Mouse (Mus musculus) spleen, adult 10 weeks (tissue): ENCODE results near the gene Btnl6. TPM values are rescaled to one million over a fixed set of nuclear protein-coding genes. Genes with fewer than 3 reads are reported as not detected.

ENCODE experiments used
- polyA plus RNA-seq: library from polyadenylated mRNA; stranded (reverse); fragments of 350-450 nt; fragmentation: Illumina TruSeq; extraction: RNeasy Lipid Tissue Mini Kit (QIAGEN cat#74804); gene quantifications from one replicate; pipeline ENCODE4 v1.2.3, GENCODE M21; 2015; ENCODE audit warnings: low replicate concordance; ENCODE audit not compliant: insufficient read depth

The Btnl6 gene
- polyA plus RNA-seq = 3.5 TPM

DNA sequence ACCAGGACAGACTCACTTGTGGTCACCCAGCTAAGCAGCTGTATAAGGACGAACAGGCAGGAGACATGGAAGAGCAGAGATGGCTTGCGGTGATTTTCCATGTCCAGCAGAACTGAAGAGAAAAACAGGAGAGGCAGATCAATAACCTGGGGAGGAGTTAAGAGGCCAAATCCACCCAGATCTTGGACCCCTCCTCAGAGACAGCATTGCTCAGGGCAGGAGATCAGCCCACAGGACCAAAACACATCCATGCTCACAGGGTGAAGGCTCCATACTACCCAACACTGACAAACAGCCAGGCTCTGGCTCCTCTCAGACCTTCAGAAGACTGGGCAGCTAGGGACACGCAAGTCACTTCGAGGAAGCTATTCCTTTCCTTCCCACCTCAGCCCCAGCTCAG is at the start of gene Btnl6:
TSS of gene Btnl6 (minus strand) at position 101 of the 400 bp plus-strand sequence.

DNA sequence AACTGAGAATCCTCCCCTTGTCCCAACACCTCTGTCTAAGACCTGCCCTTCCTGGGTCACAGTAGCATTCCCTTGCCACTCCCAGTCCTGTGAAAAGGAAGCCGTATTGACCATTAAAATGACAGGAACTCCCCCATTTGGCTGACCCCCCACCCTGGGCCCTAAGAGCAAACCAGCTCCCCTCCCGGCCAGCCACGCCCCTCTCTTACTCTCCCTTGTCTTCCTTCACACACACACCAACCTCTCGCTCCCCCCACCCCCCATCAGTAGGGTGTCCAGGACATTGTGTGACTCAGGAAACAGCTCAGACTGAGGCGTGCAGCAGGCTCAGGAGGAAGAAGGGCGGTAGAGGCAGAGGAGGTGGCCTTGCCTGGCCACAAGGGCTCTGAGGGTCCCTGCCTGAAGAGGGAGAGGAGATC is 46.9 kb upstream of the Btnl6 start, which contains the start of gene Notch4:
TSS of gene Notch4 (plus strand) at position 266 of the 419 bp plus-strand sequence.

DNA sequence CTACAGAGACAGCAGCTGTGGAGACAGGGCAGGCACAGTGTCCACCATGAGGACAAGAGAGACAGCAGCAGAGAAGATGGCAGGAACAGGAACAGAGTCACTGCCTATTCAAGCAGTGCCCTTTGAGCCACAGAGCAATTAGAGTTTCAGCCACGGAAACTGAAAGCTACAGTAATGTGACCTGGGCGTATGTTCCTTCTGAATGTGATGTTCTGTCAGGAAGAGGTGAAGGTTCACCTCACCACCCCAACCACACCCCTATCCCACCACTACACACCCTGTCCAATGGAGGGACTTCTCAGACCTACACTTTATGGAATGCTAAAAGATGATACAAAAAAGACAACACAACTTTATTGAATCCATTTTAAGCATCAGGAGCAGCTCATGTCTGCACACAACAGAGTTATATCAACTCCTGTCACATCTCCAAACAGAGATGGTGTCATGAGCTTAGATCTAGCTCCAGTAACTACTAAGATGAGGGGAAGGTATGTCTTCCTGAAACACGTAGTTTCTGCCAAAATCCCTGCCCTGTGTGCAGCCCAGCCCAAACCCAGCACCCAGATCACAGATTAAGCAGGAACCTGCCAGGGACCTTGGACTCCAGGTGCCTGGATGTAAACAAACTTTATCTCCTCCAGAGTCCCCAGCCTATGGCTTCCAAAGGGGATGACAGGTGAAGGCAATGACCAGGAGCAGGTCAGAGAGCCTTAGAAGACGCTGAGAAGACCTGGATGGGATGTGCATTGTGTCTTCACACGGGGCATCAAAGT is 39.7 kb downstream of the Btnl6 start, which contains the start of gene Btnl4:
TSS of gene Btnl4 (minus strand) at position 81 of the 776 bp plus-strand sequence.

Other genes starting within 250 kb of the Btnl6 start
- gene H2-Aa, start 229.5 kb downstream of the Btnl6 start, polyA plus RNA-seq = 4,264 TPM
- 1,984 TPM for gene H2-Eb1, start 211.5 kb downstream of the Btnl6 start, polyA plus RNA-seq
- gene H2-Eb2, start 191.7 kb downstream of the Btnl6 start, polyA plus RNA-seq = 75.2 TPM
- gene Btnl2, start 162.5 kb downstream of the Btnl6 start, polyA plus RNA-seq = 6.9 TPM
- 0.68 TPM for gene Btnl1, start 140.2 kb downstream of the Btnl6 start, polyA plus RNA-seq
- gene BC051142, start 118.5 kb downstream of the Btnl6 start, polyA plus RNA-seq = 14.9 TPM
- gene Btnl4, start 40.0 kb downstream of the Btnl6 start, polyA plus RNA-seq = 1.8 TPM
- 2.9 TPM for gene Notch4, start 46.9 kb upstream of the Btnl6 start, polyA plus RNA-seq
- 186 TPM for gene Gpsm3, start 72.5 kb upstream of the Btnl6 start, polyA plus RNA-seq
- gene Pbx2, start 73.9 kb upstream of the Btnl6 start, polyA plus RNA-seq = 42.5 TPM
- gene Ager, start 80.5 kb upstream of the Btnl6 start, polyA plus RNA-seq = 4.0 TPM
- gene Rnf5, start 86.3 kb upstream of the Btnl6 start, polyA plus RNA-seq = 37.5 TPM
- 22.9 TPM for gene Agpat1, start 86.9 kb upstream of the Btnl6 start, polyA plus RNA-seq
- 2.1 TPM for gene Egfl8, start 98.6 kb upstream of the Btnl6 start, polyA plus RNA-seq
- 30.0 TPM for gene Ppt2, start 111.2 kb upstream of the Btnl6 start, polyA plus RNA-seq
- gene Prrt1, start 112.2 kb upstream of the Btnl6 start, polyA plus RNA-seq = 4.6 TPM
- 9.4 TPM for gene Fkbpl, start 127.4 kb upstream of the Btnl6 start, polyA plus RNA-seq
- gene Atf6b, start 129.8 kb upstream of the Btnl6 start, polyA plus RNA-seq = 16.5 TPM
- gene Tnxb, start 153.2 kb upstream of the Btnl6 start, polyA plus RNA-seq = 5.1 TPM
- 87.9 TPM for gene C4b, start 226.5 kb upstream of the Btnl6 start, polyA plus RNA-seq